Mouse (Mus musculus) spleen, postnatal 4 days (tissue): Measurements from ENCODE around the gene Pnkp.
A peak's percentile ranks its signal among the peaks of the same experiment; 100 is the strongest.
"Not testable (repeated sequence)": the region's sequence is repeated elsewhere in the genome, so short reads cannot be mapped to it uniquely, and the experiment has no call there.

Experiments
- DNase-seq, 2 experiments: peaks; one replicate each; pipeline ENCODE4 v3.0.0; 2022; ENCODE audit warnings: low spot score in 2 of 2

The Pnkp gene

DNA sequence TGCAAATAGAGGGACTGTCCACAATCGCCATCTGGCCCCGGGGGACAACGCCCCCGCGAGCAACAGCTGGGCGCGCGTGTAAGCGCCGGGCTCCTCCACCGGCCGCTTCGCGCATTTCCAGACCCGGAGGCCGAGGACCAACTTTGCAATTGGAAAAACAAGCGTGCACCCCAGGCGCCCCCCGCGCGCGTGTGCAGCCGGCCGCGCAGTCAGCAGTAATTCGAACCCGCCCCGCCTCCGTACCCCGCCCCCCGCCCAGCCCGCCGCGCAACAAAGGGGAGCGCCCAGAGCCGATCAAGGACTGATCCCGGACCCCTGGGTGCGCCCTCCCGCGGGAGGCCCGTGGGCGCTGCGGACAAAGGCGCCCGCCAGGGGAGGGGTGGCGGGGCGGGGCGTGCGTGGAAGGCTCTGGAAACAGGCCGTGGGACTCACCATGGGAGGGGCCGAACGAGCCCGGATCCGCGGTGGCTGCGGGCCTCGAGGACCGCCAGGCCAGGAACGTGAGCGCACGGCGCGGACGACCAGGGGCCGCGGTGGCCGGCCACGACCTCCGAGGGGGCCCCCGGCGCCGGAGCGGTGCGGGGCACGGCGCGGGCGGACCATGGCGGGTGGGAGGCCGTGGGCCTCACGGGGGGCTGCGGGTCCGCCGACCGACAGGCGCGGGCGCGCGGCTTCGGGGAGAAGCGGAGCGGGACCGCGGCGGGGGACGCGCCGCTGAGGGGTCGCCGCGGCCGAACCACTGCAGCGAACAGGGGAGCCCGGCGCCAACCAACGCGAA lies 12.2 kb downstream of the Pnkp start:
- peak; percentile 47 to 77 for DNase-seq

DNA sequence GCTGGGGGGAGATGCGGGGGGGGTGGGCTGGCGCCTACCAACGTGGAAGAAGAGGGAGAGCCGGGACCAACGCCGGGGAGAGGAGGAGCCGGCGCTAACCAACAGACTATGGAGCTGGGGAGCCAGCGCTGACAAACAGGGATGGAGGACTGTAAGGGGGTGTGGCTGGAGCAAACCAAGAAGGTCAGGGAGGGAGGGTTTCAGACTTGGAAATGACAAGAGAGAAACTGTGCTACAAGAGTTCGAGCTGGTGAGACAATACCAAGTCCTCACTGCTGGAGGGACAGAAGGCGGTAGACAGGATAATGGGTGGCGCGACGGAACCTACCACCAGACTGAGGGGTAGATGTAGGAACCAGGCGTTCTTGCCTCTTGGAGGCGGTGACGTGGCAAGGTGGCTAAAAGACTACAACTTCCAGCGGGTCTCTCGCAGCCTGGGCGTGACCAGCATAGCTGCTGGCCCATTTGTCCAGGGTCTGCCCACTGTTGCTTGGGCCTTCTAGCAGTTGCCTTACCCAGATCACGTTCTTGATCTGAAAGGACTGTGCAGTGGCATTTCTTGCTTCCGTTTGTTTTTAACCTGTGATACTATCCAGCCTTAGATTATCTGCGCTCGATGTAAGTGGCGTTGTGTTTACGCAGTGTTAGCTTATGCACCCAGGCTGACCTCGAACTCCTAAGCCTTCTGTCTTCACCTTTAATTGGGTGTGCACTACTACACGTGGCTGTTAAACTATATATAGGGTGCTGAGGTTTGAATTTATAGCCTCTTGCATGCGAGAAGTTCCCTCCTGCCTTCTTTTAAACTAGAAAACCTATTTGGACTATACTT lies 13.0 kb downstream of the Pnkp start, which contains the start of gene Ptov1:
Gene Ptov1 (minus strand): TSS at position 92 of the 832 bp plus-strand sequence.
- DNase-seq: peak; percentile 77 to 84

DNA sequence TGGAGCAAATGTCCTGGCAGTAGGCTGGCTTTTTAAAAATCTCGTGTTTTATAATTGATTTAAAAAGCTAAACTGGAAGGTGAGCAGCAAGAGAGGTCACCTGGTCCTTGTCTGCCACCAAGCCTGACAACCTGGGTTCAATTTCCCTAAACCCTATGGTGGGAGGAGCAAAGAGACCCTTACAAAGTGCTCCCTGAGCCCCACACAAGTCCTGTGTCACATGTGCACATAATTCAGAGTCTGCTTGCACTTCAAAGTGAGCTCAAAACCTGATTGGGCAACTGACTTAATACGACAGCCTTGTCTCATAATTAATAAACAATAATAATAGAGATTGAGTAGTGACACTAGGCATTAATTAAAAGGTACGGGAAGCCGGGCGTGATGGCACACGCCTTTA lies 13.7 kb downstream of the Pnkp start:
- no peak for DNase-seq

DNA sequence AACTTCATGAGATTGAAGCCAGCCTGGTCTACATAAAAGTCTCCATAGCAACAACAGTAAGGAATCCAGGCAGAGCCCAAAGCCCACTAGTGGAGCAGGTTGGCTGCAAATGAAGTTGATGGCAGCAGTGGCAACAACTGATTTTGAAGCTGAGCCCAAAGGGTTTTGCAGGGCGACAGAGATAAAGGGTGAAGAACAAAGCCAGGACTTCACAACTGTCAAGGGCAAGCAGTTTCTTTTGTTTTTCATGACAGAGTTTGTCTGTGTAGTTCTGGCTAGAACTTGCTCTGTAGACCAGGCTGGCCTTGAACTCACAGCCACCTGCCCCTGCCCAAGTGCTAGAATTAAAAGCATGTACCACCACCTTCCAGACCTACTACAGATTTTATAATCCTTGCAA lies 14.2 kb downstream of the Pnkp start:
- no peak for DNase-seq

GRCm38 (mm10) chr7:44871774-44872173 lies 14.8 kb downstream of the Pnkp start:
- not testable (repeated sequence) for DNase-seq

DNA sequence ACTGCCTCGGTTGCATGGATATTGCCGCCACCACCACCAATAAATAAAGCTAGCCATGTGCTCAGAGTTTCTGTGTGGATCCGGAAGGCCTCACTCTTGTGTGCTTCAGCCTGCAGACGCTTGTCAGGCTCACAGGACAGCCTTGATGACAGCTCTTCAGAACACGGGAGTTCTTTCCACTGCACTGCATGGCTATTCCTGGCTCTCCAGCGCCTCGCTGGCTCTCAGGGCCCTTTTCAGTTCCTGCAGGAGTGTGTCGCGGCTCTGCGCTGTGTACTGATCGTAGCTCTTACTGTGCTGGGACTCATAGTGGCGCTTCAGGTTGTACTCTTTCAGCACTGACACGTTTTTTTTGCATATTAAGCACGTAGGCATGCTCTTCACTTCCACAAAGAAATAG lies 20.9 kb downstream of the Pnkp start:
- no peak for DNase-seq

GRCm38 (mm10) chr7:44883036-44883435 lies 26.1 kb downstream of the Pnkp start:
- DNase-seq: no peak

- DNase-seq: no peak
Measured at GRCm38 (mm10) chr7:44884637-44885036, 27.7 kb downstream of the Pnkp start.

DNA sequence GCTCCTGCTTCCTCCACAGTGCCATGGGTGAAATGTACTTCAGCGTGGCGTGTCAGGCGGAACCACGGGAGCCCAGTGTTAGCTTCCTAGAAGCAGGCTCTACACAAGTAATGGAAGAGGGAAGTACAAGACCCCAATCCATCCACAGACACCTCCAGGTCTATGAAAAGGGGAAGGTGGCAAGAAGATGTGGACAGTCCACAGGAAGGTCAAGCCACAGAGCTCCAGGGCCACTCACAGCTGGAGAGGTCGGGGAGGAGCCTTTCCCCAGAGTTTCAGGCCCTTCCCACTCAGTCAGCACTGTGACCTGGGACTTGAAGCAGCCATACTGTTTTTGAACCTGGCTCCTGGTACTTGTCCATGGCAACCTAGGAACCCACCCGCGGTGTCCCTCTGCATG lies 30.0 kb downstream of the Pnkp start:
- no peak for DNase-seq

DNA sequence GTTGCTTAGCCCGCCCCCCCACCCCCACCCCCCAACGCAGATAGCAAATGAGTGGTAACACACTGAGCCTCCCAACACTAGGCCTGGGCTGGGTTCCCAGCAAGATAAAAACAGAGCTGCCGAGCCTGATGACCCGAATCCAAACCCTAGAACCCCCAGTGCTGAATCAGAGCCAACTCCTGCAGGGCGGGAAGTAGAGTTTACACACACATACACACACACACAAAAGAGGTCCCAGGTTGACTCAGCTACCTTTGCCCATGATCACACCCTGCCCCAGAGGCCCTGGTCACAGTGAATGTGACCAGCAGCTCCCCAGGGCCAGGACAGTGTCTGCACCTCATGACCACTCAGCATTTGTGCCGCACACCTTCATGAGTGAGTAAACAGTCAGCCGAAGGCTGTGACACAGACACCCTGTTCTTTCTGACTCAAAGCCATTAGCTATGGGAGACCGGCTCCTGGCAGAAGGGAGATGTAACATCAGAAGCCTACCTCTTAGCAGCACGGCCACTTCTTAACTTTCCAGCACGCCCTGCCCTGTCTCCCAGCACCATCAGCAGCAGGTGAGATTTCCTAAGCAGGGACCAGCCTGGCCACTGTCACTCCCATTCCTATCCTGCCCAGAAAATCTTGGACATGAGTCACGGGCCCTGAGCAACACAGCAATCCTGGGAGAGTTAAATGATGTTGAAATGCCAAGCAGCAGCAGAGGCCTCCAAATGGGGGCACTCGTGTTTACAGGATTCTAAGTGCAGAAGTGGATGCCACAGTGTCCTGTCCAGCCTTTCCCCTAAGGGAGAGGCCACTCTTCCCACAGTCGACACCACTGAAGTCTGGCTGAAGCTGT lies 31.5 kb downstream of the Pnkp start:
- DNase-seq: no peak

DNA sequence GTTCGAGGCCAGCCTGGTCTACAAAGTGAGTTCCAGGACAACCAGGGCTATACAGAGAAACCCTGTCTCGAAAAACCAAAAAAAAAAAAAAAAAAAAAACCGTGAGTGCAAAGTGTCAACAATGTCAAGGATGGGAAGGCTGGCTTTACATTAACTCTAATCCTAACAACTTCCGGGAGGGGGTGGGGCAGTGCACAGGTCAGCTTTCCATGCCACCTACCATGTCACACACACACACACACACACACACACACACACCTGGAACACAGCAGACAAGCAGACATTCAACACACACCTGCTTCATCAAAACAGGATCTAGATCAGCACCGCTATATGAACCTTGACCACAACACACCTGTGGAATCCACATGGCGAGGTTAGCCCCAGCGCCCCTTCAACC lies 33.2 kb downstream of the Pnkp start:
- DNase-seq: no peak

- no peak for DNase-seq
Measured at GRCm38 (mm10) chr7:44890737-44891136, 33.8 kb downstream of the Pnkp start.

GRCm38 (mm10) chr7:44891611-44892010 lies 34.7 kb downstream of the Pnkp start:
- no peak for DNase-seq

DNA sequence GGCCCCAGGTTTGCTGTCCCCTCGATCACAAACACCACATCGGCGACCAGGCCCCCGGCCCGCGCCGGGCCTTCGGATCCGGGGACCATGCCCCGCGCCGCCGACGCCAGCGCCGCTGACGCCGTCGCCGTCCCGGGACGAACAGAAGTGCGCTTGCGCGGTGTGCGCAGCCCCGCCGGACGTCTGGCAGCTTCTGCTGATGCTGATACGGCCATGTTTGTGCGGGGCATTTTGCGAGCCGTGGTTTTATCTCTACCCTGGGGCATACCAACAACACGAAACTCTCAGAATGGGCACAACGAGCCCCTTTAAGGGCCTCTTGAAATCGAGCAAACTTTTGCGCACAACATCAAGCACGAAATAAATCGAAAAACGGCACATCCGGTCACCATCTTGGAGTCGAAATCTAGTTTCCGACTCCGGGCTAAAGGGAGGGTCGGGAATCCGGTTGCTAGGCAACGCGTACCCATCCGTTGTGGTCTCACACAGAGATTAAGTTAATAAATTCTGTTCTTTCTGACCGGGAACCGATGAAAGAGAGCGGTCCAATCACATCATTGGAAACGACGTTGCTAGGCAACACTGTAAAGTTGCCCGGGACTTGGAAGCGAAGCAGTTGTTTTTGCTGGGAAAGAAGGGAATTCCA lies 35.5 kb downstream of the Pnkp start, which contains the start of gene Med25:
Gene Med25 (minus strand): TSS at position 437 of the 646 bp plus-strand sequence.
- peak; percentile 85 to 93 for DNase-seq

GRCm38 (mm10) chr7:44893197-44893596 lies 36.3 kb downstream of the Pnkp start:
- DNase-seq: no peak

GRCm38 (mm10) chr7:44894175-44894574 lies 37.2 kb downstream of the Pnkp start:
- DNase-seq: no peak

- DNase-seq: no peak
Measured at GRCm38 (mm10) chr7:44895206-44895592, 38.3 kb downstream of the Pnkp start.

DNA sequence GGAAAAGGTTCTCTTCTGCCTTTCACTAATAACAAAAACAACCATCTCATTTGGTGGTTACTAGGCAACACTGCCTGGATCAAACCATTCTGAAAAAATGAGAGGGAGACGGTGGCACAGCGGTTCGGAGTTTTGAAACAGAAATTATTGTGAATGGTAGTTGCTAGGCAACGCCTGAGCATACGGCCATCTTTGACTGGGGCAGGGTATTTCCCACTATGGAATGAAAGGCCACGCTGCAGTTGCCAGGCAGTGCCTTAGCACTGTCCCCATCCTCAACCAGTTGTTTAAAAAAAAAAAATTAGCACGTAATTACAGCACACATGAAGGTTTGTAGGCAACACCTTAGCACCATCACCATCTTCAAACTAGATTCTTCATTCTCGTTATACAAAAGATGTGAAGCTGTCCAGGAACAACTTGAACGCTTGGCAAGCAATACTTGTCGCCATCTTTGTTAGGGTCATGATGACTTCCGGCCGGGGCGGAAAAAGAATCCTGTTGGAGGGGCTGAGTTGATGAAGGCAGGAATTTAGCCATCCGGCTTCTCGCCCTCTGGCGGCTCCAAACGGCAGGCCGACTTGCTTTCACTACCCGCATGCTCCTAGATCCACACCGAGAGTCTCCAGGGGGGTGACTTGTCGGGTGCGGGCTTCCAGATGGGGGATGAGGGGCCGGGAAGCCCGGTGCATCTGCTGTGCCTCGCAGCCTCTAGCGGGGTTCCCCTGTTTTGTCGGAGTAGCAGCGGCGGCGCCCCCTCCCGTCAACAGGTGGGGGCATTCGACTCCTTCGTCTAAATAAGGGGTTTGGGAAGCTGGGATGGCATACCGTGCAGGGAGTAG lies 38.9 kb downstream of the Pnkp start, which contains the start of gene Fuz:
Gene Fuz (plus strand): TSS at position 487 of the 842 bp plus-strand sequence.
- peak; percentile 79 to 87 for DNase-seq

DNA sequence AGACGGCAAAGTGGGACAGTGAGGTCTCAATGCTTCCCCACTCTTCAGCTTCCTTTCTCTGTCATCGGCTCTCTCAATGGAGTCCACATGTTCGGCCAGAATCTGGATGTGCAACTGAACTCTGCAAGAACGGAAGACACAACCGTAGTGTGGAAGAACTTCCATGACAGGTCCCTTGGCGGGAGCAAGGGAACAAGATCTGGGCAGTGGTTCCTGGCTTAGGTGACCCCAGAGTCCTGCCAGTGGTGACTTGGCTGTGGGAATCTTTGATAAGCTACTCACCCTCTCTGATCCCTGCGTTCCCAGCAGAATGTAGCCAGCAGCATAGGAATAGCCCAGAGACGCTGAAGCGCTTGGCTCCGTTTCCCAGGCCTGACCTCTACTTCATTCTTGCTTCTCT lies 39.6 kb downstream of the Pnkp start:
- DNase-seq: no peak

DNA sequence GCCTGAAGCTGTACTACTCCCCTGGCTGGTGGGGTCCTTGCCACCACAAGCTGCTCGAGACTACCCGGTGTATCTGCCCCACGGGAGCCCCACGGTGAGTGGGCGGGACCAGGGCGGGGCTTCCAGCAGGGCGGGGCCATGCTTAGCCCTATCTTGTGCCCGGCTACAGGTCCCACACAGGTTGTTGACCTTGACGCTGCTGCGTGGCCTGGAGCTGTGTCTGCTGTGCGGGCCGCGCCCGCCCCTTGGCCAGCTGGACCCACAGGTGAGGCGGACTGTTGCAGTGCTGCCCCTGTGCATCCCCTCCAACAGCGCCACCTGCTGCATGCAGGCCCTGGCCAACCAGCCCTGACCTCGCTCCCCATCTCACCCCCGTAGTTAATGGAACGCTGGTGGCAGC lies 41.7 kb downstream of the Pnkp start:
- DNase-seq: peak in 1 of 2 experiments; percentile 54
